Mouse (Mus musculus) embryonic fibroblast, embryonic 13.5 days (primary cell): ENCODE results near the gene Crb2. TPM values are rescaled to one million over a fixed set of nuclear protein-coding genes. Genes with fewer than 3 reads are reported as not detected.

Experiments used
- H3K27ac ChIP-seq: 2 replicates; pipeline ENCODE4 v1.5.1; 2012; ENCODE audit warnings: low read length, control low read depth, inconsistent platforms; ENCODE audit not compliant: insufficient read depth
- H3K4me1 ChIP-seq: 2 replicates; pipeline ENCODE4 v1.6.1; 2011; ENCODE audit warnings: low read length; ENCODE audit not compliant: control insufficient read depth, insufficient read depth
- H3K4me3 ChIP-seq: 2 replicates; pipeline ENCODE4 v1.5.1; 2011; ENCODE audit warnings: mild to moderate bottlenecking, control low read depth, low read length; ENCODE audit not compliant: insufficient read depth
- CTCF ChIP-seq: IDR thresholded peaks from 2 replicates; pipeline ENCODE4 v1.5.1; 2011; ENCODE audit warnings: mild to moderate bottlenecking, control low read depth, low read length, moderate library complexity, borderline replicate concordance; ENCODE audit not compliant: insufficient read depth
- POLR2A ChIP-seq: IDR thresholded peaks from 2 replicates; pipeline ENCODE4 v1.6.1; 2011; ENCODE audit warnings: low read depth, mild to moderate bottlenecking, control low read depth, low read length, moderate library complexity
- polyA plus RNA-seq: library from polyadenylated mRNA; stranded (reverse); fragments of >200 nt; gene quantifications from 2 replicates; pipeline ENCODE4 v1.2.4, GENCODE M21; 2011; ENCODE audit warnings: low read depth; ENCODE audit not compliant: missing spikeins, insufficient read length

The Crb2 gene
- polyA plus RNA-seq, 1 experiment: 0.32 TPM

DNA sequence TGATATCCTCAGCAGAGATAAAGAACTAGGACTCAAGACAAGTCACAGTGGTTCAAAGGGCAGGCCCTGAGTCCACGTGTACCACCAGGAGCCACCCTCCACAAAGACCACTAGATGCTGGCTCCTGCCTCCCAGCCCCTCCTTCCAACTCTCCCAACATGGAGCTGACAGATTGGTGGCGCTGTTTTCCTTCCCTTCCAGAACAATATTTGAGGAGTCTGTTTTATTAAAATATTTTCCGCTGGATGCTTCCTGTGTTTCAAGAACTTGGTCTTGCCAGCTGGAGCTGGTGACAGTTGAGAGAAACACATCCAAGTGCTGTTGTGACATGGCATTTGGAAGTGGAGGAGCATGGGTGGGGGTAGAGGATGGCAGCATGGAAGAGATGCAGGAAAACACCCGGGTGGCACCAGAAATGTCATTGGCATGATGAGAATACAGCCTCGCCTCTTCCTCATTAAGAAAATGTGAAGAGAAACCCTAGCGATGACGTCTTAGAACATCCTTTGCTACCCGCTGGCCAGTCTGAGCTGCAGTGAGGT is 38.8 kb downstream of the Crb2 start:
- Histone ChIP-seq H3K4me3 (no peak overlapping the region), H3K27ac (no peak overlapping the region), H3K4me1 (no peaks in the 10 kb centered on the region)
- no peak for TF ChIP-seq POLR2A
- no peak for TF ChIP-seq CTCF

- Histone ChIP-seq H3K4me1 (no peaks in the 10 kb centered on the region), H3K27ac (no peak overlapping the region), H3K4me3 (no peak overlapping the region)
- TF ChIP-seq CTCF (peak; percentile 94), POLR2A (no peak)
These were observed 39.6 kb downstream of the Crb2 start for GRCm38 (mm10) chr2:37815676-37816075.

- no peaks in the 10 kb centered on the region for H3K4me1 ChIP-seq
- H3K27ac ChIP-seq: no peak overlapping the region
- H3K4me3 ChIP-seq: no peak overlapping the region
- no peak for TF ChIP-seq CTCF
- no peak for TF ChIP-seq POLR2A
These were observed 42.9 kb downstream of the Crb2 start for GRCm38 (mm10) chr2:37818761-37819525.

DNA sequence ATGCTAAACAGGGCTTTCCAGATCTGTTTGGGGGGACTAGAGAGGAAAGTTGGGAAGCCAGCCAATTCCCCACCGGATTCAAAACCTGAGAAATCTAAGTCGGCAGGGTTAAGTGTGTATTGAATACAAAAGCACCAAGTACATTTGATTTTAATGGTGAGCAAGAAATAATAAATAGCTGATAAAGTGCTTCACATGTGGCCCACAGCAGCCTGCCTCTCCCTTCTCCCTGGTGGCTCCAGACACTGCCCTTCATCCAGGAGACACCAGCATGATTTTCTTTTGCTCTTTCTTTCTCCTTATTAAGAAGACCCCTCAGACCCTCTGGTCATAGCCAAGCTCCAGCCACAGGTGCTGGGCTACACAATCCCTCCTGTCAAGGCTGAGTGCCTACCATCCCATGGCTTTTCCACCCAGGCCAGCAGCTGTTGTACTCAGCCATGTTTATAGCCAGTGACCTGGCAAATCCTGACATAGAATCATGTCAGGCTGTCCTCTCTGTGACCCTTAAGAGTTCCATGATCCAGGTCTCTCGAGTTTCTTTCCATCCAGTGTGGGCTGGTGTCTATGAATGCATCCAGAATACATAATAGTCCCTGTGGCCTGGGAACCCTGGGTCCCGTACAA is 43.6 kb downstream of the Crb2 start:
- Histone ChIP-seq H3K4me1 (no peaks in the 10 kb centered on the region), H3K4me3 (no peak overlapping the region), H3K27ac (no peak overlapping the region)
- TF ChIP-seq POLR2A (no peak), CTCF (no peak)

- H3K27ac ChIP-seq: no peak overlapping the region
- no peak for TF ChIP-seq CTCF
- TF ChIP-seq POLR2A: no peak
- no peaks in the 10 kb centered on the region for H3K4me1 ChIP-seq
- H3K4me3 ChIP-seq: no peak overlapping the region
These were observed 46.1 kb downstream of the Crb2 start for GRCm38 (mm10) chr2:37822122-37822521.

GRCm38 (mm10) chr2:37823826-37824225 is 47.8 kb downstream of the Crb2 start:
- H3K4me1 ChIP-seq: no peaks in the 10 kb centered on the region
- H3K27ac ChIP-seq: no peak overlapping the region
- H3K4me3 ChIP-seq: no peak overlapping the region
- TF ChIP-seq CTCF (no peak), POLR2A (no peak)

- no peak overlapping the region for H3K4me3 ChIP-seq
- TF ChIP-seq POLR2A (no peak), CTCF (no peak)
- H3K4me1 ChIP-seq: no peaks in the 10 kb centered on the region
- no peak overlapping the region for H3K27ac ChIP-seq
These were observed 53.8 kb downstream of the Crb2 start for GRCm38 (mm10) chr2:37829758-37830275.

GRCm38 (mm10) chr2:37832253-37832652 is 56.2 kb downstream of the Crb2 start:
- Histone ChIP-seq H3K27ac (no peak overlapping the region), H3K4me3 (no peak overlapping the region), H3K4me1 (no peaks in the 10 kb centered on the region)
- TF ChIP-seq CTCF: no peak
- TF ChIP-seq POLR2A: no peak

DNA sequence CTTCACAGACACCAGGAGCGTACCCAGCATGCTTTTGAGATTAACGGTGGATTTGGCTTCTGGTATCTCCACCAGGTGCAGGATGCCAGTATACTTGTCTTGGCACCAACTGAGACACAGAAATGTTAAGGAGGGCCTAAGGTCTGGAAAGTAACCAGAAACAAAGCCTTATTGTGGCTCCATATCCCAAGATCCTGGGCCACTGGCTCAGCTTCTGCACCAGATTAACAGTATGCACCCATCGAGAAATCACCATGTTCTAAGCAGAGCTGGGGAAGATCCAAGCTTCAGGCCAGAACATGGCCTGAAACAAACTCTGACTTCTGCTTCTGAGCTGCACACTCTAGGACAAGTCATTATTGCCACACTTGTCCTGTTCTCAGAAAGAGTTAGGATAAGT is 60.9 kb downstream of the Crb2 start:
- Histone ChIP-seq H3K27ac (no peak overlapping the region), H3K4me1 (peaks cover 2% of the 10 kb centered on the region; the same call in 1 of the 2 replicates), H3K4me3 (no peak overlapping the region)
- TF ChIP-seq CTCF (no peak), POLR2A (no peak)

DNA sequence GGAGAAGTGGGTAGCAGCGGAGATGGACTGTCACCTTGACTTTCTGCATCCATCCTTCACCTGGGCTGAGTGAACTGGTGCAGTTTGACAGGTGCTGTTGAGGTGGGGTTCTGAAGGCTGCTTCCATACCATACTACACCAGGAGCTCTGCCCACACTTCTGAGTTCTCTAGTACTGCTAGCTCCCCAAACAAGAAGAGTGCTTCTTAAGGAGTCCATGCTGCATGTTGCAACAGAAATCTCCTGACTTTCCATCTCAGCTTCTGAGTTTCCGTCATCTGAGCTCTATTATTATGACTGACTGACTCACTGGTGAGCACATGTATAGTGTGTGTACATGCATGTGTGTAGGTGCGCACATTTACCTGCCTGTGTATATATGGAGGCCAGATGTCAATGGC is 61.5 kb downstream of the Crb2 start:
- TF ChIP-seq CTCF: no peak
- no peak for TF ChIP-seq POLR2A
- H3K4me3 ChIP-seq: no peak overlapping the region
- peaks cover 6% of the 10 kb centered on the region; the same call in 1 of the 2 replicates for H3K4me1 ChIP-seq
- no peak overlapping the region for H3K27ac ChIP-seq
